Mouse (Mus musculus) layer of hippocampus, postnatal 14 days (tissue): ENCODE results near the gene Nr1h3. TPM values are rescaled to one million over a fixed set of nuclear protein-coding genes. Genes with fewer than 3 reads are reported as not detected.

Experiments used
- DNase-seq, 2 experiments: peaks; one replicate each; pipeline ENCODE4 v3.0.0; 2021 to 2022; ENCODE audit warnings: low spot score in 2 of 2, mixed read lengths in 1 of 2
- total RNA-seq, 2 experiments: library from RNA; stranded (reverse); gene quantifications; 2 replicates each; pipeline ENCODE4 v1.2.3; 2021

The Nr1h3 gene
- total RNA-seq, 2 experiments from 2014 or later, result 3.3 to 5.1 TPM

DNA sequence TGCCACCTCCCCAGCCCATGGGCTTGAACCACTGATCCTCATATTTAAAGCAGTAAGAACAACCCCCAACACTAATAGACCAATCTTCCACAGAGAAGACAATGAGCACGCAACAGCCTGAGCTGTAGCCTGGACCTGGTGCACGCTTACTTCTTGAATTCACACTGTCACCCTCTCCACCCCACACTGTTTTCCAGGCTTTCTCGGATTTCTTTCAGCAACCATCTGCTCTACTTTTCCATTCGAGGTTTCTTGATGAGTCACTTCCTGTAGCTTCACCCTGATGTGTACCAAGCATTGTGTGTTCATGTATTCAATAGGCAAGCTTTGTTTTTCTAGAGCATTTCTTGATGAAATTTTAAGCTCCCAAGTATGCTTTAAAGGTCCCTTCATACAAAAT is 15.2 kb downstream of the Nr1h3 start:
- no peak for DNase-seq

GRCm38 (mm10) chr2:91186208-91186607 is 16.4 kb downstream of the Nr1h3 start:
- no peak for DNase-seq

DNA sequence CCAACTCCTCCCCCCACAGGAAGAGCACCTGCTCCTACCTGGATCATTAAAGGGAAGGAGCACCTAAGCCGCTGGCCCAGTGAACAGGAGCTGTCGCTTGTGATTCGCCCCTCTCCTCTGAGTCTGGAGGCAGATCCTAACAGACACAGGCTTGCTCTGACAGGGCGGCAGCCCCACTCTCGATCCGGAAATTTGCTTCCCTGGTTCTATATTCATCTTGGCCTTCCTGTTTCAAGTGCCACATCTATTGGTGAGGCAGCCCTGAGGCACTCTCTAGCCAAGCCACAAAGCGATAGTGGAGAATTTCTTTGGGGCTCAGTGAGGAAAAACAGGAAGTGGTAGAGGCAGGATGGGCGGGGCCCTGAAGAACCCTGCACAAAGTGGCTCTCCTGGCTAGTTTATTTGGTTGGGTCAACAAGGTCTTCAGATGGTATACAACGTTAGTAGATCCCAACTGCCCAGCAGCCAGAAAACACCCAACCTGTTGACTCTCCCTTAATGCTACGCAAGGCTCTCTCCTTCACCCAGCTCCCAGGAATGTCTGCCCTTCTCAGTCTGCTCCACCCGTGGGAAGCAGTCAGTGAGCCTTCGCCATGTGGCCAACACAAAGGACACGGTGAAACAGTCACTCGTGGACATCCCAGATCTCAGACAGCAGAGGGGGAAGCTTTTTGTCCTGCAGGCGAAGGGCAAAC is 18.8 kb downstream of the Nr1h3 start, which contains the start of gene Madd:
Madd (minus strand) TSS at position 127 of the 695 bp plus-strand sequence.
- peak in 1 of 2 experiments; percentile 42 for DNase-seq

DNA sequence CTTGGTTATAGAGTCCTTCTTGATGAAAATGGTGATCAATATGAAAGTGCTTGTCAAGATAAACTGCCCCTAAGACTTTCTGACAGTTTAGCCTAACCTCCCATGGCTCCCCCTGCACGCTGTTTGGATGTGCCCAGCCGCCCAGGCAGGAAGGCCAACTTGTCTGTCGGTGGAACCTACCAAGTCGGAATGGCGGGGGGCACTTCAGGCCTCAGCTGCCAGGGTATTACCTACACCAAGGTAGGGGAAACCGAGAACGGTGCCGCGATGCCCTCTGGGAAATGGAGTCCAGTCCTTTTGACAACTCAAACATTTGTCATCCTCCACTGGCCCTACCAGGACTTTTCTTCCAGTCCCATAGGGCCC is 19.5 kb downstream of the Nr1h3 start:
- peak; percentile 93 to 97 for DNase-seq

- DNase-seq, result peak; percentile 86 to 87
Measured at GRCm38 (mm10) chr2:91182405-91183147, 20.1 kb downstream of the Nr1h3 start.

DNA sequence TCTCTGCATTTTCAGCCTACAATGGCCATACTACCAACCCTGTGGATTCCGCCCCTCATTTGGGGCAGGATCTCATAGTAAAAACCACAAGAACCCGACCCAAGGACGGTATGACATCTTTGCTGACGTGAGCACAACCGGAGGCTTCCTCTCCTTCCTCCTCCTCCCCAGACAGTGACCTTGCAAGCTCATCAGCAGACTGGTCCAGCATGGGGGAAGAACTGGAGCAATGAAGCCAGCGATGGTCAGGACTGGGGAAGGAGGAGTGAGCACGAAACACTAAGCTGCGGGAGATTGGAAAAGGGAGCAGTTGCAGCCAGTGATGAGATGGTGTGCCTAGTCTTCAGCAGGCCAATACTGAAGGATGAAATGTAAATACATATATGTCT is 20.6 kb downstream of the Nr1h3 start:
- DNase-seq, result no peak

- no peak for DNase-seq
Measured at GRCm38 (mm10) chr2:91180706-91181105, 21.9 kb downstream of the Nr1h3 start.

GRCm38 (mm10) chr2:91179825-91180224 is 22.8 kb downstream of the Nr1h3 start:
- no peak for DNase-seq

- no peak for DNase-seq
Measured at GRCm38 (mm10) chr2:91176234-91176633, 26.4 kb downstream of the Nr1h3 start.

- DNase-seq, result no peak
Measured at GRCm38 (mm10) chr2:91175490-91175889, 27.1 kb downstream of the Nr1h3 start.

DNA sequence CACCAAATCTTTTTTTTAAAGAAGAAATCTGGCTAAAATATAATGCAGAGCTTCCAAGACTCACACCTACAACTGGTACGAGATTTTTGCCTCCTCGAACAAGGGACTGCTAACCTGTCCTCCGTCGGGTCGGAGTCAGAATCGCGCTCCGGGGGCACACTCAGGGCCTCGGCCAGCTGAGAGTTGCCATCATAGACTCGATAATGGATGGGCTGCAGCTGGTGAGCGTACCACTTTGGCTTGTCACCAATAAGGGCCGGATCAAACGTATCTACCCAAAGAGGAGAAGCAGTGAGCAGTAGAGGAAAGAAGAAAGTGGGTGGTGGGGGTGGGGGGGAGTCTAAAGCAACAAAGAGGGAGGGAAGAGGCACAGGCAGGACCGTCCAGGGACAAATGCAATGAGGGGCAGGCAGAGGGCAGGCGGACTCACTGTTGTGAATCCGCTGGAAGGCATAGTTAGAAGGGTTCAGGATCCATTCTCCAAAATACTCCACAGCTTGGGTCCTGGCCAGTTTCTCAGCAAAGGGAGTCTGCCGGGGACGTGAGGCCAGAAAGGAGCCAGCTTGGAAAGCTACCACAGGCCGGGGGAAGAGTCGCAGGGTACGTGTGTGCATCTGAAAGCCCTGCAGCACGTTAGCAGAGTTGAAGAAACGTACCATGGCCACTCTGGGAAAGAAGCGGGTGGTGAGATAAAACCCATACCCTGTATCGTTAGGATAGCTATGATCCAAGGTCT is 32.9 kb downstream of the Nr1h3 start:
- no peak for DNase-seq

GRCm38 (mm10) chr2:91167629-91168028 is 35.0 kb downstream of the Nr1h3 start:
- DNase-seq, result no peak

DNA sequence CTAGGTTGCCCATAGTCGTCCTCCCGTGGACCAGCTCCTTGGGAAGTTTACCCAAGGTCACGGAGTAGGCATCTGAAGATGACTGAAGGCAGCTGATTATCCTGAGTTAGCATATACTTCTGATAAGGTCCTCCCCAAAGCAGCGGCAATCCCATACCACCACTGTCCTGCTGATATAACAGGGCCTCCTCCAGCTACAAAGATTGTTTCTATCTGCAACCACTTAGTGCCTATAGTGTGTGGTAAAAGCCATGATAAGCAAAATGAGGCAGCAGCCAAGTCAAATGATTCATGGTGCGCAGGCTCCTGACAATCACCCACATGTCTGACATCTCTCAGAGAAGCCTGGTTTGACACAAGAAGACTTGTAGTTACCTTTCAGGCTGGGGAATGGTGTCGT is 37.6 kb downstream of the Nr1h3 start:
- DNase-seq, result no peak

DNA sequence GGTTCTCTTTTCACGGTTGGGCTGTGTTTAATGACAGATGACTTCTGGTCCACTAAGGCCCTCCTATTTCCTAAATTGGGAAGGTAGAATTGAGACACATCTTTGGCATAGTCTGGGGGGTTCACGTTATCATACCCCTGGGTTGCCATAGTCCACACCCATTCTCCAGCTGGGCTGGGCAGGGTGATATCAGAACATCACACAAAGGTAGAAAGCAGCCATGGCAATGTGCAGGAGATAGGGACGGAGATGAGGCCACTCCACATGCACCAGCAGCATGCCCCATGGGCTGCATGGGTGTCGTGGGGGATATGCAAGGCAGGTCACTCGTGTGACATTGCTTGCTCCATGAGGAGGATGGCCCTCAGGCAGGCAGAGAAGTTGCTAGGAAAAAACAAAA is 39.1 kb downstream of the Nr1h3 start:
- no peak for DNase-seq

- DNase-seq, result no peak
Measured at GRCm38 (mm10) chr2:91162952-91163351, 39.7 kb downstream of the Nr1h3 start.

GRCm38 (mm10) chr2:91160591-91160990 is 42.0 kb downstream of the Nr1h3 start:
- no peak for DNase-seq

DNA sequence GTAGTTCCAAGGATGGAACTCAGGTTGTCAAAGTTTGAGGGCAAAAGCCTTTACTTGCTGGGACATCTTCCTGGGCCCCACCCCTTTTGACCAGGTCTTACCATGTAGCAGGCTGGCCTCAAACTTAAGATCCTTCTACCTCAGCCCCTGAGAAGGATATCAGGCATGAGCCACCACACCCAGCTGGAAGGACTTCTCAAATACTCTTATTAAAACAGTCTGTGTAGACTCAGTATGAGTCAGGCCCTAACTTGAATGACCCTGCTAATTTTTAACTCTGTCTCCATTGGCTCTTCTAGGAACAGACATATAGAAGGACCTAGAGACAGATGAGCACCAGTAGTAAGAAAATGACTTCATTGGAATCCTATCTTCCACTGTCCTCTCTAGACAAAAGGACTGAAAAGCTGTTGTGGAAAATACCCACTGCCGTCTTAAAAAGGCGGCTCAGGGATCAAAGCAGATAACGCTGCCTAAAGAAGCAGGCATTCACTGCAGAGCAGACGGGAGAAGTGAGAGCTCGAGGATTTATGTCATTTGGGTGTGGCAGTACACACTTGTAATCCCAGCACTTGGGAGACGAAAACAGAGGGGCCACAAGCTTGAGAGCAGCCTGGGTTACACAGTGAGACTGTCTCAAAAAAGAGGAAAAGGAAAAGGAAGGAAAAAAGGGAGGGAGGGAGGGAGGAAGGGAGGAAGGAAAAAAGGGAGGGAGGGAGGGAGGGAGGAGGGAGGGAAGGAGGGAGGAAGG is 45.5 kb downstream of the Nr1h3 start:
- DNase-seq, result no peak

DNA sequence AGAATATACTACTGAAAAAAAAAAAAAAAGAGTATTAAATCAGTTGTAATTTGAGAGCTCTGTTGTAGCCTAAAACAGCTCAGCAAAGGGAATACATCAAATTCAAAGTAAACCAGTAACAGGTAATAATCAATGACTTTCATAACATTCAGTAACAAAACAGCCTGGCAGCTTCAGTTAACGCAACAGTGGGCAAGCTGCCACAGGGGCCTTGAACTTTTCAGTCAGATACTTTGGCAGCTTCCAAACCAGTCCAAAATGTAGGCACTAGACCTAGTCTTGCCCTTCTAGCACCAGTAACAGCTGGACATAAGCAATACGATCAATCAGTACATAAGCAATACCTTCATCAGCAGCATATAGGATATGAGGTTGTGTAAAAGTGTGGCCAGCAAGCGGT is 48.5 kb downstream of the Nr1h3 start:
- no peak for DNase-seq

DNA sequence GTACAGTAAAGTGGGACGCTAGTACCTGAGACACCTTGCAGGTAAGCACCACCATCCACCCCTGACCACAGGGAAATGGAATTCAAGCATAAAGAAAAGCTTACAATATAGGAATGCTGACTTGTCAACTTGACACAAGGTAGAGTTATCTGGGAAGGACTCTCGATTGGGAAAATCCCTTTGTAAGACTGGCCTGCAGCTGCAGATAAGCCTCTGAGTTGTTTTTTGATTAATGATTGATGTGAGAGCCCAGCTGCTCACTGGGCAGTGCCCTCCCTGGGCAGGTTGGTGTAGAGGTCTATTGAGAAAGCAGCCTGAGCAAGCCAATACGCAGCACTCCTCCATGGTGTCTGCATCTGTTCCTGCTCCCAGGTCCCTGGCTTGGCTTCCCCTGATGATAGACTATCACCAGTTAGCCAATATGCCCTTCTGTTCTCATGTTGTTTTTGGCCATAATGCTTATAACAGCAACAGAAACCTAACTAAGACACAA is 49.7 kb downstream of the Nr1h3 start:
- peak in 1 of 2 experiments; percentile 48 for DNase-seq

GRCm38 (mm10) chr2:91151331-91151730 is 51.3 kb downstream of the Nr1h3 start:
- no peak for DNase-seq

DNA sequence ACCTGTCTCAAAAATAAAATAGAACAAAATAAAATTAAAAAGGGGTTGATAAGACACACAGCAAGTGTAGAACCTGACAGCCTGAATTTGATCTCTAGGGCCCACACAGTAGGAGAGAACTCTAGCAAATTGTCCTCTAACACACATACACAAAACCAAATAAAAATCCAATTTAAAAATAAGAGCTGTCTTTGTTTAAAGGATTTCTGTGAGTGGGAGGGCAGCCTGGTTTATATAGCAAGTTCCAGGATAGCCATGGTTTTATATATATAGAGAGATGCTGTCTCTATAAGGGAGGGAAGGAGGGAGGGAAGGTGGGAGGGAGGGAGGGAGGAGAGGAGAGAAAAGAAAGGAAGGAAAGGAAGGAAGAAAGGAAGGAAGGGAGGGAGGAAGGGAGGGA is 54.5 kb downstream of the Nr1h3 start:
- no peak for DNase-seq
